8 mouse cellular contexts compared by ENCODE assay signal in genomic region chr1:182489803-182490452, GRCm38 (mm10). TPM values are rescaled to one million over a fixed set of nuclear protein-coding genes. Genes with fewer than 3 reads are reported as not detected.
DNase-seq lines count a peak whose midpoint lies in the region; ATAC-seq and TF ChIP-seq lines count a peak whose summit lies in the region.

No protein-coding gene starts in this region.

- no peaks in the 10 kb centered on the region for H3K79me2 ChIP-seq in CH12.LX (replicated peaks; ENCODE audit: control insufficient read depth, extremely low read depth, insufficient read depth, poor library complexity, severe bottlenecking)

- H3K27ac ChIP-seq in CH12.LX (ENCODE audit: insufficient read depth, low read depth), result peak overlapping the region; percentile 17; the same call in 1 of the 2 replicates
- peak overlapping the region; percentile 70 for H3K27ac ChIP-seq in forebrain, embryonic 10.5 days
- peak overlapping the region; percentile 6 to 64 for H3K27ac ChIP-seq in heart, embryonic 14.5 days (replicated peaks in 1 of 2; ENCODE audit: control insufficient read depth in 1 of 2, insufficient read depth in 1 of 2, low read depth in 2 of 2, low read length in 2 of 2)
- H3K27ac ChIP-seq in liver, embryonic 12.5 days, result no peak overlapping the region
- peak overlapping the region; percentile 66 for H3K27ac ChIP-seq in stomach, embryonic 14.5 days (ENCODE audit: low read length)

- peaks cover 5 to 12% of the 10 kb centered on the region in 2 experiments; a peak in 3 of 4 replicates for H3K4me1 ChIP-seq in CH12.LX (ENCODE audit: control insufficient read depth in 1 of 2, insufficient read depth in 2 of 2)
- peaks cover 22% of the 10 kb centered on the region for H3K4me1 ChIP-seq in forebrain, embryonic 10.5 days
- peaks cover 13 to 17% of the 10 kb centered on the region in 2 experiments for H3K4me1 ChIP-seq in heart, embryonic 14.5 days (ENCODE audit: control insufficient read depth in 2 of 2, insufficient read depth in 2 of 2, low read length in 2 of 2)
- peaks cover 17% of the 10 kb centered on the region for H3K4me1 ChIP-seq in liver, embryonic 12.5 days
- H3K4me1 ChIP-seq in stomach, embryonic 14.5 days (ENCODE audit: control insufficient read depth, insufficient read depth, low read length), result peaks cover 9% of the 10 kb centered on the region

- in situ Hi-C loops in CH12.LX (cut with MboI; ENCODE audit: low pct_ligation_motif_present, low pct_unique_long_range_greater_than_20kb, low sequenced_read_pairs), result loop anchor here (5.0 kb wide), 1 partner anchor 47 kb away; no protein-coding TSS in a partner anchor

- TF ChIP-seq RAD21 in CH12.LX (IDR thresholded peaks at IDR 0.05; ENCODE audit: low read depth, low read length), result peak; percentile 83

- peak; percentile 85 for ATAC-seq in heart, embryonic 14.5 days (ENCODE audit: insufficient number of reproducible peaks, insufficient read depth, low FRiP score, low read depth)
- ATAC-seq in liver, embryonic 12.5 days, result peak; percentile 84
- ATAC-seq in stomach, embryonic 14.5 days (ENCODE audit: insufficient number of reproducible peaks, insufficient read depth, low FRiP score, low read depth), result peak; percentile 92; the same call in 1 of the 2 replicates

- no peak for TF ChIP-seq EP300 in CH12.LX (IDR thresholded peaks at IDR 0.05; ENCODE audit: low read length)

- peak; percentile 29 to 94; a peak in 3 of 4 replicates for TF ChIP-seq CTCF in CH12.LX (conservative IDR thresholded peaks at IDR 0.05 in 1 of 2, IDR thresholded peaks at IDR 0.05 in 1 of 2; ENCODE audit: low read depth in 2 of 2, low read length in 2 of 2)

- H3K9me3 ChIP-seq in CH12.LX (replicated peaks; ENCODE audit: low read length), result no peaks in the 10 kb centered on the region
- no peaks in the 10 kb centered on the region for H3K9me3 ChIP-seq in forebrain, embryonic 10.5 days
- no peaks in the 10 kb centered on the region for H3K9me3 ChIP-seq in heart, embryonic 14.5 days (ENCODE audit: control insufficient read depth, low read length)
- H3K9me3 ChIP-seq in liver, embryonic 12.5 days (replicated peaks), result no peaks in the 10 kb centered on the region
- H3K9me3 ChIP-seq in stomach, embryonic 14.5 days (ENCODE audit: control insufficient read depth, low read depth, low read length), result no peaks in the 10 kb centered on the region

- H3K4me2 ChIP-seq in CH12.LX (ENCODE audit: insufficient read depth, low read depth, poor library complexity, severe bottlenecking), result peak overlapping the region; percentile 19
- H3K4me2 ChIP-seq in heart, embryonic 14.5 days (ENCODE audit: low read length), result peak overlapping the region; percentile 58
- H3K4me2 ChIP-seq in liver, embryonic 12.5 days, result peak overlapping the region; percentile 53
- peak overlapping the region; percentile 32; the same call in 1 of the 2 replicates for H3K4me2 ChIP-seq in stomach, embryonic 14.5 days (replicated peaks; ENCODE audit: low read depth, low read length)

- H3K36me3 ChIP-seq in CH12.LX (replicated peaks in 1 of 2; ENCODE audit: control insufficient read depth in 1 of 2, insufficient read depth in 1 of 2, low read length in 1 of 2), result peaks cover 15 to 45% of the 10 kb centered on the region in 2 experiments
- peaks cover 66% of the 10 kb centered on the region for H3K36me3 ChIP-seq in forebrain, embryonic 10.5 days (replicated peaks)
- H3K36me3 ChIP-seq in heart, embryonic 14.5 days (ENCODE audit: control insufficient read depth, insufficient read depth, low read length), result peaks cover 76% of the 10 kb centered on the region
- peaks cover 36% of the 10 kb centered on the region for H3K36me3 ChIP-seq in liver, embryonic 12.5 days
- peaks cover 31% of the 10 kb centered on the region for H3K36me3 ChIP-seq in stomach, embryonic 14.5 days (ENCODE audit: control insufficient read depth, insufficient read depth, low read length)

- WGBS in forebrain, embryonic 10.5 days, result 10% methylated on average over 21 of the region's 21 CpGs
- WGBS in heart, embryonic 14.5 days, result 7% methylated on average over 21 of the region's 21 CpGs
- WGBS in liver, embryonic 12.5 days (ENCODE audit: insufficient replicate concordance), result 9% methylated on average over 21 of the region's 21 CpGs
- WGBS in stomach, embryonic 14.5 days, result 7% methylated on average over 21 of the region's 21 CpGs

- dilution Hi-C loops in CH12.LX (cut with MboI; ENCODE audit: extremely low pct_ligation_motif_present, extremely low pct_unique_long_range_greater_than_20kb, low sequenced_read_pairs), result no loop called here

- no peaks in the 10 kb centered on the region for H3K27me3 ChIP-seq in CH12.LX (replicated peaks)
- no peaks in the 10 kb centered on the region for H3K27me3 ChIP-seq in forebrain, embryonic 10.5 days (ENCODE audit: poor library complexity, severe bottlenecking)
- H3K27me3 ChIP-seq in heart, embryonic 14.5 days (ENCODE audit: control insufficient read depth, insufficient read depth, low read length), result no peaks in the 10 kb centered on the region
- H3K27me3 ChIP-seq in liver, embryonic 12.5 days (replicated peaks), result no peaks in the 10 kb centered on the region
- H3K27me3 ChIP-seq in stomach, embryonic 14.5 days (ENCODE audit: control insufficient read depth, insufficient read depth, low read length), result no peaks in the 10 kb centered on the region

- 0 out of 2 replicates have a peak overlapping the region, but pooled peaks have one; percentile 4 for H3K9ac ChIP-seq in CH12.LX (ENCODE audit: insufficient read depth, low read depth)
- peak overlapping the region; percentile 34; the same call in 1 of the 2 replicates for H3K9ac ChIP-seq in heart, embryonic 14.5 days (ENCODE audit: low read length)
- H3K9ac ChIP-seq in liver, embryonic 12.5 days, result no peak overlapping the region
- H3K9ac ChIP-seq in stomach, embryonic 14.5 days (replicated peaks; ENCODE audit: low read depth, low read length), result no peak overlapping the region

- TF ChIP-seq POLR2A in CH12.LX (IDR thresholded peaks at IDR 0.05; ENCODE audit: low read depth, low read length), result peak; percentile 69

- peak; percentile 94 for DNase-seq in CH12.LX (ENCODE audit: extremely low read depth)
- DNase-seq in c-Kit-positive CD71-negative TER-119-negative erythroid progenitor cells, embryonic 14.5 days (ENCODE audit: low read depth), result peak; percentile 82
- peak; percentile 86 for DNase-seq in forebrain, embryonic 10.5 days (ENCODE audit: extremely low spot score, low spot score)
- peak; percentile 96 for DNase-seq in kidney, postnatal 10 days
- DNase-seq in natural killer cell, adult 2 months (ENCODE audit: low spot score in 2 of 2), result peak; percentile 93 to 96

- peak overlapping the region in 1 of 3 experiments; percentile 33 for H3K4me3 ChIP-seq in CH12.LX (replicated peaks in 1 of 3; ENCODE audit: low read depth in 2 of 3, low read length in 2 of 3, poor library complexity in 1 of 3)
- H3K4me3 ChIP-seq in forebrain, embryonic 10.5 days, result peak overlapping the region; percentile 42
- no peak overlapping the region; a peak in 1 of 4 replicates for H3K4me3 ChIP-seq in heart, embryonic 14.5 days (ENCODE audit: control insufficient read depth in 1 of 2, insufficient read depth in 1 of 2, low read depth in 1 of 2, low read length in 2 of 2)
- H3K4me3 ChIP-seq in liver, embryonic 12.5 days, result 0 out of 2 replicates have a peak overlapping the region, but pooled peaks have one; percentile 5
- H3K4me3 ChIP-seq in stomach, embryonic 14.5 days (ENCODE audit: low read depth, low read length), result no peak overlapping the region; the same call in 1 of the 2 replicates

TF ChIP-seq in CH12.LX, 34 proteins besides CTCF, POLR2A, EP300 and RAD21 (continues in another document):
- no peak for TF ChIP-seq GABPA (IDR thresholded peaks at IDR 0.05; ENCODE audit: insufficient replicate concordance, low read depth, low read length)
- peak; percentile 54; the same call in 1 of the 2 replicates for TF ChIP-seq IRF4 (IDR thresholded peaks at IDR 0.05; ENCODE audit: low read depth, low read length)
- TF ChIP-seq NELFE (IDR thresholded peaks at IDR 0.05; ENCODE audit: low read depth, low read length), result peak; percentile 74
- no peak for TF ChIP-seq MAFK (IDR thresholded peaks at IDR 0.05; ENCODE audit: insufficient replicate concordance, low read length)
- peak; percentile 90 for TF ChIP-seq BHLHE40 (IDR thresholded peaks at IDR 0.05; ENCODE audit: low read depth, low read length)
- TF ChIP-seq MXI1 (IDR thresholded peaks at IDR 0.05; ENCODE audit: low read depth, low read length), result peak; percentile 98
- no peak for TF ChIP-seq ZNF384 (IDR thresholded peaks at IDR 0.05; ENCODE audit: low read depth, low read length)
- TF ChIP-seq ELF1 (IDR thresholded peaks at IDR 0.05; ENCODE audit: low read depth, low read length), result peak; percentile 71
- TF ChIP-seq ZMIZ1 (IDR thresholded peaks at IDR 0.05; ENCODE audit: low read depth, low read length), result no peak
- no peak for TF ChIP-seq RCOR1 (conservative IDR thresholded peaks at IDR 0.05; ENCODE audit: low read depth, low read length)
- peak; percentile 85 for TF ChIP-seq MAZ (IDR thresholded peaks at IDR 0.05; ENCODE audit: low read depth, low read length)
- peak; percentile 97 for TF ChIP-seq MYC (IDR thresholded peaks at IDR 0.05; ENCODE audit: low read depth, low read length)
- TF ChIP-seq MEF2A (IDR thresholded peaks at IDR 0.05; ENCODE audit: borderline replicate concordance, low read depth, low read length), result peak; percentile 14; the same call in 1 of the 2 replicates
- no peak for TF ChIP-seq CHD1 (IDR thresholded peaks at IDR 0.05; ENCODE audit: low read depth, low read length)
- TF ChIP-seq UBTF (IDR thresholded peaks at IDR 0.05; ENCODE audit: low read depth, low read length), result no peak
- TF ChIP-seq TBP (conservative IDR thresholded peaks at IDR 0.05; ENCODE audit: low read depth, low read length), result 0 out of 2 replicates have a peak, but pooled peaks have one; percentile 39
- TF ChIP-seq SMC3 (IDR thresholded peaks at IDR 0.05; ENCODE audit: low read depth, low read length), result peak; percentile 95
- no peak for TF ChIP-seq CHD2 (IDR thresholded peaks at IDR 0.05; ENCODE audit: low read length)
- TF ChIP-seq NRF1 (IDR thresholded peaks at IDR 0.05; ENCODE audit: low read depth, low read length), result peak; percentile 84
- no peak; the same call in 1 of the 2 replicates for TF ChIP-seq JUN (IDR thresholded peaks at IDR 0.05; ENCODE audit: insufficient read depth, low read depth, low read length)
- TF ChIP-seq ETS1 (conservative IDR thresholded peaks at IDR 0.05; ENCODE audit: low read depth, low read length), result no peak

RNA-seq across cellular contexts. Expression of gene Capn2, which starts 27.5 kb away (rescaled TPM):
- total RNA-seq in CH12.LX (2012; rRNA removed) (25.9 and 28.1 TPM in 2 replicates), CH12.LX (2014; rRNA removed) (10.9 and 12.5 TPM in 2 replicates)
- polyA plus RNA-seq in CH12.LX (2012; ENCODE audit: insufficient read length, low read depth), result 14.2 and 15.0 TPM in 2 replicates
- 71.5 and 71.8 TPM in 2 replicates for polyA plus RNA-seq in forebrain, embryonic 10.5 days (2016; fragmentation: Nextera tagmentation; extraction: Ambion mirVana)
- 71.2 and 76.6 TPM in 2 replicates for polyA plus RNA-seq in heart, embryonic 14.5 days (2014; fragmentation: Nextera tagmentation; extraction: Ambion mirVana)
- 35.4 and 36.6 TPM in 2 replicates for polyA plus RNA-seq in liver, embryonic 12.5 days (2016; fragmentation: Nextera tagmentation; extraction: Ambion mirVana)
- polyA plus RNA-seq in stomach, embryonic 14.5 days (2014; fragmentation: Nextera tagmentation; extraction: Ambion mirVana), result 89.2 and 96.4 TPM in 2 replicates

Comparison
In these comparisons a context has a peak if more than half of its experiments do, and no peak if none do; other contexts are left out.
1. H3K4me3 ChIP-seq: peak in forebrain, embryonic 10.5 days (single experiment) and liver, embryonic 12.5 days (single experiment); none in heart, embryonic 14.5 days (0 of 2) and stomach, embryonic 14.5 days (single experiment).
2. H3K9ac ChIP-seq: peak in CH12.LX (single experiment) and heart, embryonic 14.5 days (single experiment); none in liver, embryonic 12.5 days (single experiment) and stomach, embryonic 14.5 days (single experiment).
3. Peak in every context shown above with its lines, with median percentiles within 50 percentile points of each other: DNase-seq, H3K4me2 ChIP-seq and ATAC-seq.